Mouse (Mus musculus): ENCODE data around the gene Brsk1. TPM values are rescaled to one million over a fixed set of nuclear protein-coding genes. Genes with fewer than 3 reads are reported as not detected.

The Brsk1 gene
- total RNA-seq, 2 experiments from 2014 or later, result not detected

DNA sequence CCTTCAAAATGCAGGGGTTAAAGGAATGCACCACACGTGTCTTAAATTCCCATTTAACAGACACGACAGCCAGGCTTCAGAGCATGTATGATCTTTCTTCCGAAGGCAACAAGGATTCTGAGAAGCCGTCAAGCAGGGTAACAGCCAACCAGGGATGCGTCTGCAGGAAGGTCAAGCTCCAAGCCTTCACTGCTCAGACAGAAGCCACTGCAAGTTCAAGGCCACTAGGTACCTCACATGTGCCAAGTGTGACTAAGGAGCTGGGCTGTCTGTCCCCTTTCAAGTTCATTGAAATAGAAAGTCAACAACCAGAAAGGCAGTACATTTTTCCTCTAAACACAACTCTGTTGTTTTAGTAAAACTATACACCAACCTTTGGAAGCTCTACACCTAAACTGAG is 23.5 kb upstream of the Brsk1 start:
- ATAC-seq (replicated peaks; ENCODE audit: low FRiP score, poor library complexity, severe bottlenecking), result no peak

DNA sequence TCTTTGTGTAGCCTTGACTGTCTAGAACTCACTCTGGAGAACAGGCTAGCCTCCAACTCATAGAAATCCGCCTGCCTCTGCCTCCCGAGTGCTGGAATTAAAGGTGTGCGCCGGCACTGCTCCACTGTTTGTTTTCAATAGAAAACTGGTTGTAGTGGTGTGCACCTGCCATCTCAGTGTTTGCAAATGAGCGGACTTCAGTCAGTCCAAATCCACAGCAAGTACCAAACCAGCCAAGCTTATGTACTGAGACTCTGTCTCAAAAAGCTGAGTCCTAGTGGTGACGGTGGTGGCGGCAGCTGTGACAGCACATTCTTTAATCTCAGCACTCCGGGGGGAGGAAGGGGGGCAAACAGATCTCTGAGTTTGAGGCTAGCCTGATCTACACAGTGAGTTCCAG is 21.9 kb upstream of the Brsk1 start:
- no peak for ATAC-seq (replicated peaks; ENCODE audit: low FRiP score, poor library complexity, severe bottlenecking)

DNA sequence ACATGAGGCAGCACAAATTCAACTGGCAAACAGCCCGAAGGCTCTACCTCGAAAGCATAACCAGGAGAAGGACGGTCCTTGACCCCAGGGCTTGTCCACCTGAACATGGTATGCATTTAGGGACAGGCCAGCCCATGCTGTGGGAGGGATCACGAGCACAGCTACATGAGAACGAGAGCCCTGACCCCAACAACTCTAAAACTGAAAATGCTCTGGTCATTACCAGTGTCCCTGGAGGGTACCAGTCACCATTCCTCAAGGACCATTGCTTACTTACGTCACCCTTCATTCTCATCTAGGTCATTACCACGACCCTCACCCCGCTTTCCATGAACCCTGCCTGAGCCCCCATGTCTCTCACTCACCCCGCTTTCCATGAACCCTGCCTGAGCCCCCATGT is 21.2 kb upstream of the Brsk1 start:
- no peak for ATAC-seq (replicated peaks; ENCODE audit: low FRiP score, poor library complexity, severe bottlenecking)

GRCm38 (mm10) chr7:4670655-4671255 is 19.6 kb upstream of the Brsk1 start:
- ATAC-seq (replicated peaks; ENCODE audit: low FRiP score, poor library complexity, severe bottlenecking), result peak; percentile 88

GRCm38 (mm10) chr7:4671956-4672355 is 18.4 kb upstream of the Brsk1 start:
- no peak for ATAC-seq (replicated peaks; ENCODE audit: low FRiP score, poor library complexity, severe bottlenecking)

DNA sequence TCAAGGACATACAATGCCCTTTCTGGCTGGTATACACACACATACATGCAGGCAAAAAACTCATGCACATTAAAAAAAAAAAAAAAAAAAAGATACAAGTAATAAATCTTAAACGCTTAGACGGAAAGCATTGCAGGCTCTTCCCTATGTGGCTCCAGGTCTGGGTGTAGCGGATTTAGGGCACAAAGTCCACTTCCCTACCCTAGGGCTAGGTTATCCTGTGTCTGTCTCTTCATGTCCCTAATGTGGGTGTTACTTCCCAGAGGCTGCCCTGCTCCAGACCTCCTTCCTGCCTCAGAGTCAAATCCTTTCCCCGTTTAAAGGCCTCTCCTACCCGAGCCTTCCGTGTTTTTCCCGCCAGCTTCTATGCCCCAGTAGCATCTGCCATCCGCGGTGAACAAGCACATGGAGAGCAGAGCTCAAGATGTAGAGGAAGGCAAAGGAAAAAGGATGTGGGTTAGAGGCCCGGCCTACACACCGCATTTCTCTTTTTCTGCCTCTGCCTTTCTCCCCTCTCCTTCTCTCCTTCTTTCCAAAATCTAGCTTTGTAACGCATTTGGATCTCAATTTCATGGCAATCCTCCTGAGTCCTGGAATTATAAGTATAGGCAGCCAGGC is 16.2 kb upstream of the Brsk1 start:
- ATAC-seq (replicated peaks; ENCODE audit: low FRiP score, poor library complexity, severe bottlenecking), result no peak

GRCm38 (mm10) chr7:4675200-4675599 is 15.2 kb upstream of the Brsk1 start:
- no peak for ATAC-seq (replicated peaks; ENCODE audit: low FRiP score, poor library complexity, severe bottlenecking)

- no peak for ATAC-seq (replicated peaks; ENCODE audit: low FRiP score, poor library complexity, severe bottlenecking)
Observed at GRCm38 (mm10) chr7:4683307-4683706, 7.1 kb upstream of the Brsk1 start.

DNA sequence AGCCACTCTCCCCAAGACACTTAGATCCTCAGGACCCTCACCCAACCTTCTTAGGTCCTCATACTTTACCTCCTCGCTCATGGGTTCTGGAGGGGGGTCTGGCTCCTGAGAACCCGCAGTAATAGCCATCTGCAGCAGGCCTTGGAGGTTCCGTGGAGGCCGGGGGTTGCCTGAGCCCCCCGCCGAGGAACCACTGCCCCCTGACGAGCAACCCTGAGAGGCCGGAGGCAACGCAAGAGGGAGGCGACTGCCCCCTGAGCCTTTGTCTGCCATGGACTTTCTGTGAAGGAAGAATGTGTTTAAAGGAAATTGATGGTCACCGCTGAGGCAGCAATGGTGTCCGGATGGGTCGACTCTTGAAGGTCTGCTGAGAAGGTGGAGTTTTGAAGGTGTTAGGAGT is 6.2 kb upstream of the Brsk1 start:
- ATAC-seq (replicated peaks; ENCODE audit: low FRiP score, poor library complexity, severe bottlenecking), result no peak

DNA sequence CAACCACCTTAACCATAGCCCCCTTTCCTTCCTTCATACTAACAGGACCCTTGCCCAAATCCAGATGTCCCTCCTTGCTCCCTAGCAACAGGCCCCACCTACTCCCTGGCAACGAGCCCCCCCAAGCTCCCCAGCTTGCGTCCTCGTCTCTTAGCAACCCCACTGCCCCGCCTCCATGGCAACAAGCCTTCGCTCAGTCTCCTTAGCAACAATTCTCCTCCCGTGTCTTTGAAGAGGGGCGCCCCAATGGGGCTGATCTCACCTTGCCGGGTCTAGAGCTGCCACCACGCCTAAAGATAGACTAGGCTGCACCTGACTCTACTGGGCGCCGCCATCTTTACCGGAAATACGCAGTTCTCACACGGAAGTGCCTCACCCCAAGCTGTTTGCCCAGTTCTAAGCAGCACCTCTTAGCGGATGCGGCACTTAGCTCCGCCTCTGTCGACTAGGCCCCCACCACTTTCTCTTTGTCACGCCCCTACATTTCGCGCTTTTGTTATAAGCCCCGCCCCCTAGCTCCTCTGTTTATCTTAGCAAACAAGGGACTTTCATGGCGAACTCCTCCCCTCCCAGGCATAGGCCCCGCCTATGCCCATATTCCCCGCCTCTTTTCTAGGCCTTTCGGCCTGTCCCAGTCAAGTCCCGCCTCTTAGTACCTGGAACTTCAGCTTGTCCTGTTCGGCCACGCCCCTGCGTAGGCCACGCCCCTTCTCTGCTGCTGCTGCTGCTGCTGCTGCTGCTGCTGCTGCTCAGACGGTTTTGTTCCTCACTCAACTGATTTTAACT is 5.6 kb upstream of the Brsk1 start, which contains the start of gene Hspbp1:
Gene Hspbp1, minus strand, starts transcription at position 437 of the 786 bp plus-strand sequence.
- ATAC-seq (replicated peaks; ENCODE audit: low FRiP score, poor library complexity, severe bottlenecking), result peak; percentile 96

DNA sequence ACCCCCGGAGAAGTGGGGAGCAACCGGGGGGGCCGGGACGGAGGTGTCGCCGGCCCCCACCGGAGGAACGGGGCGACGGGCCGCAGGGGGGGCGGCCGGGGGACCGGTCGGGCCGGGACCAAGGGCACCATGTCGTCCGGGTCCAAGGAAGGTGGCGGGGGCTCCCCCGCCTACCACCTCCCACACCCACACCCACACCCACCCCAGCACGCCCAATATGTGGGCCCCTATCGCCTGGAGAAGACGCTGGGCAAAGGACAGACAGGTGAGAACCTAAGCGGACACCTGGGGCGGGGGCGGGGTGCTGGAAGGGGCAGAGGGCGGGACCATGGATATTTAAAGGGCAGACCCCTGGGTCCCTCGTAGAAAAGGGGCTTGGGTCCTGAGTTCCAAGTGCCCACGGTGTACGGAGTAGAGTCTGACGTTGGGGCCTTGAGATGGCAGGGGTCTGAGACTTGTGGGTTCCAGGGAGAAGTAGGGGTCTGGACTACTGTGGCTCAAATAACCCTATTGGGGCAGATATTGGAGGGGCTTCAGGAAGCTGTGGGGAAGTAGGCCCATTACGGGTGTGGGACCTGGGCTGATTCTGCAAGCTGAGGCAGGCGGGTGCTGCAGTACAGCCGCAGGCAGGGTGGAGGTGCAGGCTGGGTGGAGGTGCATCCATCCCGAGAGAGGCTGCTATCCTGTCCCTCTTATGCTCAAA is 698 bp downstream of the Brsk1 start:
- ATAC-seq (replicated peaks; ENCODE audit: low FRiP score, poor library complexity, severe bottlenecking), result no peak

- ATAC-seq (replicated peaks; ENCODE audit: low FRiP score, poor library complexity, severe bottlenecking), result no peak
Observed at GRCm38 (mm10) chr7:4693004-4693403, 2.6 kb downstream of the Brsk1 start.

GRCm38 (mm10) chr7:4702334-4702733 is 11.9 kb downstream of the Brsk1 start:
- ATAC-seq (replicated peaks; ENCODE audit: low FRiP score, poor library complexity, severe bottlenecking), result no peak

DNA sequence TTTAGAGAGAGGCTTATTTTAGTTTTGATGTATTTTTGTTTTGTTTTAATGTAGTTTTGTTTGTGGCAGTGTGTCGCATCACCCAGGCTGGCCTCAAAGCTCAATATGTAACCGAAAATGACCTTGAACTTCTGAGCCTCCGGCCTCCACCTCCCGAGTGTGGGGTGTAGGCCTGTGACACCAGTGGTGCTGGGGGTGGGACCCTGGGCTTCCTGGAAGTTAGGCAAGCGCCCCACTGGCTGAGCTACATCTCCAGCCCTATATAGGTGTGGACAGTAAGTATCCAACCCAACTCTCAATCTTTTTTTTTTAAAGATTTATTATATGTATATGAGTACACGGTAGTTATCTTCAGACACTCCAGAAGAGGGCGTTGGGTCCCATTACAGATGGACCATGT is 12.8 kb downstream of the Brsk1 start:
- ATAC-seq (replicated peaks; ENCODE audit: low FRiP score, poor library complexity, severe bottlenecking), result no peak

DNA sequence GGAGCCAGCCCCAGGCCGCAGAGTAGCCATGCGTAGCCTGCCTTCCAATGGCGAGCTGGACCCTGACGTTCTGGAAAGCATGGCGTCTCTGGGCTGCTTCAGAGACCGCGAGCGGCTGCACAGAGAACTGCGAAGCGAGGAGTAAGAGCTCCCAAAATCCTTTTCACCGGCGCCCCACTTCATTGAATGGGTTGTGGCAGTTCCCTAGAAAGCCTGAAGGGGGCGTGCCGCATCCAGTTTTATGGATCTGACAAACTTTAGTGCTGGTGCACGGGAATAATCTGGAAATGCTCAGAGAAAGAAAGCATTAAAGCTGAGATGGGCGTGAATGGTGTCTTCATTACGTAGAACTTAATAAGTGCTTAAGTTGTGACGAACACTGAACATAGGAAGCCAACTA is 14.7 kb downstream of the Brsk1 start:
- 0 out of 2 replicates have a peak, but pooled peaks have one; percentile 18 for ATAC-seq (replicated peaks; ENCODE audit: low FRiP score, poor library complexity, severe bottlenecking)

DNA sequence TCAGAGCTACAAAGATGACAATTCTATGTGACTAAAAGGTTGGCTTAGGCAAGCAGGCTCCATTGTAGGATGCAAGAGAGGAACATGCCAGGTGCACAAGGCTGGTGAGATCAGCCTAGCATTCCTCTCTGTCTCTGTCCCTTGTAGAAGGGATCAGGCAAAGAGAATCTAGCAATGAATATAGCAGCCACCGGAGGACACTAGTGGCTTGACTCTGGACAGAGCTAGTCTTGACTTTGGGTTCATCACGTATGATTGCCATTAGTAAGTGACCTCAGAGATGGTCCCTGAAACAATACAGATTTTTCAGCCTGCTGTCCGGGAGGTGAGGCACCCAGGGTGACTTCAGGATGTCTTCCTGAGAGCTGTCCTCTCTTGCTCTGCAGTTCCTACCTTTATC is 22.2 kb downstream of the Brsk1 start:
- no peak for ATAC-seq (replicated peaks; ENCODE audit: low FRiP score, poor library complexity, severe bottlenecking)

DNA sequence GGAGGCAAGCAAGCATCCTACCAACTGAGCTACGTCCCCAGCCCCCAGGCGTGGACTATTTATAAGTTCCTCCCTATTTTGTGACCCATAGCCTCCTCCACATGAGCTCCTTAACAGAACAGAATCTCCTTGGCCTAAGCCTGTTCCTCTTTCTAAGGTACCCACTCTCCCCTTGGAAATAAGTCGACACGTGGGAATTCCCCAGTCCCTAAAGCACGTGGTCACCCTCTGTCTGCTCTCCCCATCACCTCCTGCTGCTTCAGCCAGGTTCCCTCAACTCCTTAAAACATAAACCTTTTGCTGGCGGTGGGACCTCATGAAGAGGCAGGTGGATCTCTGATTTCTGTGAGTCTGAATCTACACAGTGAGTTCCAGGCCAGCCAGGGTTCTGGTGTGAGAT is 26.6 kb downstream of the Brsk1 start:
- ATAC-seq (replicated peaks; ENCODE audit: low FRiP score, poor library complexity, severe bottlenecking), result no peak

DNA sequence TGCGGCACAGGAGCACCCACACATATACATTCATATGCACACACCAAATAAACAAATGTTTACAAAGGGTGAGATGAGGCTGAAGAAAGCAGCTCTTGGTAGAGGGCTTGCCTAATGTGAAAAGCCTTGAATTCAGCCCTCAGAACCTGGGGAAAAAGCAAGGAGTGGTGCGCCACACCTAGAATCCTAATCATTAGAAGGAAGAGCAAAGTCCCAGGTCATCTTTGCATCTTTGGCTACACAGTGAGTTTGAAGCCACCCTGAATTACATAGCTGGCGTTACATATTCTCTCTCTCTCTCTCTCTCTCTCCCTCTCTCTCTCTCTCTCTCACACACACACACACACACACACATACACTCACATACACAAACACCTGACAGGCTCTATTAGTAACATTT is 28.9 kb downstream of the Brsk1 start:
- no peak for ATAC-seq (replicated peaks; ENCODE audit: low FRiP score, poor library complexity, severe bottlenecking)

DNA sequence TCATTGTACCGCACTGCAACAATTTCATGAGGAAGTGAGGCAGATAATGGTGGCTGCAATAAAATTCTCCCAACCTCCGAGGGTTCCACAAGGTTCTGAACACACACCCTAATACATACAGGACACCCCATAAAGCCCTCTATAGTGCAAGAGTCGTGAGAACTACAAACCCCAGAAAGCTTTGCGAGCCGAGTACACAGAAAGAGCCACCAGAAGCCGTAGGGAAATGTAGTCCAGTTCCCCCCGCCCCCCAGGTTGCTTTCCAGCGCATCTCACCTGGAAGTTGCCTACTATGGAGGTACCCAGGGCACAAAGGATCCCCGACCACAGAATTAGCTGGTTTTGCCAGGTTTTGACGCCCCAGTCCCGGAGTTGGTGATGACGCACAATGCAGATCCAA is 33.1 kb downstream of the Brsk1 start:
- ATAC-seq (replicated peaks; ENCODE audit: low FRiP score, poor library complexity, severe bottlenecking), result no peak

- ATAC-seq (replicated peaks; ENCODE audit: low FRiP score, poor library complexity, severe bottlenecking), result no peak
Observed at GRCm38 (mm10) chr7:4724359-4724758, 34.0 kb downstream of the Brsk1 start.

GRCm38 (mm10) chr7:4725169-4725568 is 34.8 kb downstream of the Brsk1 start, which contains the start of gene Tmem150b:
Gene Tmem150b, minus strand, starts transcription at chr7:4725249.
- ATAC-seq (replicated peaks; ENCODE audit: low FRiP score, poor library complexity, severe bottlenecking), result no peak

Measured in erythroblast, adult 5-6 weeks (primary cell).